Mouse (Mus musculus): Measurements from ENCODE around the gene Eppin. TPM values are rescaled to one million over a fixed set of nuclear protein-coding genes. Genes with fewer than 3 reads are reported as not detected.
"Not testable (repeated sequence)": the region's sequence is repeated elsewhere in the genome, so short reads cannot be mapped to it uniquely, and the experiment has no call there.

The Eppin gene
- not detected in 2 replicates for polyA plus RNA-seq (2014; fragmentation: Nextera tagmentation; extraction: Ambion mirVana)

- no peak for ATAC-seq (ENCODE audit: low FRiP score)
These were observed at the start of gene Eppin for GRCm38 (mm10) chr2:164593494-164593893. Eppin (minus strand) TSS chr2:164593594.

GRCm38 (mm10) chr2:164641881-164642673, 48.7 kb upstream of the Eppin start:
- no peak overlapping the region for H3K9ac ChIP-seq (ENCODE audit: low read depth, low read length)
- 82% methylated on average over 13 of the region's 13 CpGs for WGBS
- H3K27ac ChIP-seq (ENCODE audit: low read depth, low read length), result no peak overlapping the region
- H3K9me3 ChIP-seq (ENCODE audit: control insufficient read depth, low read length), result no peaks in the 10 kb centered on the region
- no peaks in the 10 kb centered on the region for H3K36me3 ChIP-seq (ENCODE audit: control insufficient read depth, insufficient read depth, low read length)
- ATAC-seq (ENCODE audit: low FRiP score), result no peak
- H3K4me1 ChIP-seq (replicated peaks; ENCODE audit: control insufficient read depth, insufficient read depth, low read length), result no peaks in the 10 kb centered on the region
- no peak for DNase-seq (ENCODE audit: low spot score)
- no peak overlapping the region for H3K4me2 ChIP-seq (replicated peaks; ENCODE audit: low read depth, low read length)
- H3K4me3 ChIP-seq (ENCODE audit: low read depth, low read length), result no peak overlapping the region
- H3K27me3 ChIP-seq (ENCODE audit: control insufficient read depth, insufficient read depth, low read length), result no peaks in the 10 kb centered on the region

More at GRCm38 (mm10) chr2:164593494-164593893, at the start of gene Eppin:
- H3K4me3 ChIP-seq (ENCODE audit: low read depth, low read length), result no peak within 1 kb of the TSS
- H3K27ac ChIP-seq (ENCODE audit: low read depth, low read length), result no peak within 1 kb of the TSS
- no peak within 1 kb of the TSS for H3K9ac ChIP-seq (ENCODE audit: low read depth, low read length)
- H3K9me3 ChIP-seq (ENCODE audit: control insufficient read depth, low read length), result no peaks in the 10 kb centered on the region
- no peak within 1 kb of the TSS for H3K4me2 ChIP-seq (replicated peaks; ENCODE audit: low read depth, low read length)
- no peaks in the 10 kb centered on the region for H3K27me3 ChIP-seq (ENCODE audit: control insufficient read depth, insufficient read depth, low read length)
- no peak for DNase-seq (ENCODE audit: low spot score)
- no peaks in the 10 kb centered on the region for H3K4me1 ChIP-seq (replicated peaks; ENCODE audit: control insufficient read depth, insufficient read depth, low read length)
- no peaks in the 10 kb centered on the region for H3K36me3 ChIP-seq (ENCODE audit: control insufficient read depth, insufficient read depth, low read length)
- WGBS, result 84% methylated on average over 4 of the region's 4 CpGs

GRCm38 (mm10) chr2:164641129-164641528, 47.7 kb upstream of the Eppin start:
- Histone ChIP-seq H3K9me3 (ENCODE audit: control insufficient read depth, low read length) (no peaks in the 10 kb centered on the region), H3K4me1 (replicated peaks; ENCODE audit: control insufficient read depth, insufficient read depth, low read length) (no peaks in the 10 kb centered on the region)
- no peak for ATAC-seq (ENCODE audit: low FRiP score)

GRCm38 (mm10) chr2:164638696-164639095, 45.3 kb upstream of the Eppin start, which contains the start of gene Wfdc16:
Wfdc16 (minus strand) TSS chr2:164638796.
- no peaks in the 10 kb centered on the region for H3K27me3 ChIP-seq (ENCODE audit: control insufficient read depth, insufficient read depth, low read length)
- no peaks in the 10 kb centered on the region for H3K4me1 ChIP-seq (replicated peaks; ENCODE audit: control insufficient read depth, insufficient read depth, low read length)
- DNase-seq (ENCODE audit: low spot score), result no peak
- H3K27ac ChIP-seq (ENCODE audit: low read depth, low read length), result no peak within 1 kb of the TSS
- H3K36me3 ChIP-seq (ENCODE audit: control insufficient read depth, insufficient read depth, low read length), result no peaks in the 10 kb centered on the region
- no peak for ATAC-seq (ENCODE audit: low FRiP score)
- H3K9me3 ChIP-seq (ENCODE audit: control insufficient read depth, low read length), result no peaks in the 10 kb centered on the region
- no peak within 1 kb of the TSS for H3K4me2 ChIP-seq (replicated peaks; ENCODE audit: low read depth, low read length)
- H3K9ac ChIP-seq (ENCODE audit: low read depth, low read length), result no peak within 1 kb of the TSS
- no peak within 1 kb of the TSS for H3K4me3 ChIP-seq (ENCODE audit: low read depth, low read length)
- WGBS, result 84% methylated on average over 3 of the region's 3 CpGs

More at GRCm38 (mm10) chr2:164641129-164641528, 47.7 kb upstream of the Eppin start:
- Histone ChIP-seq H3K4me2 (replicated peaks; ENCODE audit: low read depth, low read length) (no peak overlapping the region), H3K36me3 (ENCODE audit: control insufficient read depth, insufficient read depth, low read length) (no peaks in the 10 kb centered on the region), H3K27ac (ENCODE audit: low read depth, low read length) (no peak overlapping the region), H3K9ac (ENCODE audit: low read depth, low read length) (no peak overlapping the region), H3K27me3 (ENCODE audit: control insufficient read depth, insufficient read depth, low read length) (no peaks in the 10 kb centered on the region), H3K4me3 (ENCODE audit: low read depth, low read length) (no peak overlapping the region)
- DNase-seq (ENCODE audit: low spot score), result no peak
- WGBS, result 66% methylated on average over 7 of the region's 7 CpGs

DNA sequence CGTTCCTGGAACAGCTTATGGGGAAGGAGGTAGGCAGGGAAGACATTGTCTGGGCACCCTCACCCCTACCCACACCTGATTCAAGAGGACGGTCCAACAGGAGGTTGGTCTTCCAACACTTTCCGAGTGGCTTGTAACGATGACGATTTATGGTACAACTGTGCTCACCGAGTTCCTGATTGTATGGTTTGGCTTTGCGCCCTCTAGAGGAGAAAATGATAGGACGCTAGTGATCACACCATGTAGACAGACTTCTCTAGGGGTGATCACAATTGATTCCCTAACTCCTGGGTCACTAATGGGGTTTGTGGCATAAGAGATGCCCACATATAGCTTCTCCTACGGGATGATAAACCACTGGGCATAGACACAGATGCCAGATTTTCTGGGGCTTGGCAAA, 41.9 kb upstream of the Eppin start:
- no peak for DNase-seq (ENCODE audit: low spot score)

GRCm38 (mm10) chr2:164621775-164622174, 28.4 kb upstream of the Eppin start:
- no peak overlapping the region for H3K4me2 ChIP-seq (replicated peaks; ENCODE audit: low read depth, low read length)
- no peak for DNase-seq (ENCODE audit: low spot score)
- no peak overlapping the region for H3K27ac ChIP-seq (ENCODE audit: low read depth, low read length)
- H3K27me3 ChIP-seq (ENCODE audit: control insufficient read depth, insufficient read depth, low read length), result no peaks in the 10 kb centered on the region
- no peak for ATAC-seq (ENCODE audit: low FRiP score)
- no peaks in the 10 kb centered on the region for H3K4me1 ChIP-seq (replicated peaks; ENCODE audit: control insufficient read depth, insufficient read depth, low read length)
- H3K9ac ChIP-seq (ENCODE audit: low read depth, low read length), result no peak overlapping the region
- H3K9me3 ChIP-seq (ENCODE audit: control insufficient read depth, low read length), result no peaks in the 10 kb centered on the region
- WGBS, result 82% methylated on average over 4 of the region's 4 CpGs
- no peak overlapping the region for H3K4me3 ChIP-seq (ENCODE audit: low read depth, low read length)
- no peaks in the 10 kb centered on the region for H3K36me3 ChIP-seq (ENCODE audit: control insufficient read depth, insufficient read depth, low read length)

More for the DNA sequence above, 41.9 kb upstream of the Eppin start:
- Histone ChIP-seq H3K4me1 (replicated peaks; ENCODE audit: control insufficient read depth, insufficient read depth, low read length) (no peaks in the 10 kb centered on the region), H3K9me3 (ENCODE audit: control insufficient read depth, low read length) (no peaks in the 10 kb centered on the region), H3K9ac (ENCODE audit: low read depth, low read length) (no peak overlapping the region), H3K4me2 (replicated peaks; ENCODE audit: low read depth, low read length) (no peak overlapping the region), H3K27ac (ENCODE audit: low read depth, low read length) (no peak overlapping the region), H3K27me3 (ENCODE audit: control insufficient read depth, insufficient read depth, low read length) (no peaks in the 10 kb centered on the region), H3K4me3 (ENCODE audit: low read depth, low read length) (no peak overlapping the region), H3K36me3 (ENCODE audit: control insufficient read depth, insufficient read depth, low read length) (no peaks in the 10 kb centered on the region)
- ATAC-seq (ENCODE audit: low FRiP score), result no peak
- WGBS, result 79% methylated on average over 9 of the region's 9 CpGs

DNA sequence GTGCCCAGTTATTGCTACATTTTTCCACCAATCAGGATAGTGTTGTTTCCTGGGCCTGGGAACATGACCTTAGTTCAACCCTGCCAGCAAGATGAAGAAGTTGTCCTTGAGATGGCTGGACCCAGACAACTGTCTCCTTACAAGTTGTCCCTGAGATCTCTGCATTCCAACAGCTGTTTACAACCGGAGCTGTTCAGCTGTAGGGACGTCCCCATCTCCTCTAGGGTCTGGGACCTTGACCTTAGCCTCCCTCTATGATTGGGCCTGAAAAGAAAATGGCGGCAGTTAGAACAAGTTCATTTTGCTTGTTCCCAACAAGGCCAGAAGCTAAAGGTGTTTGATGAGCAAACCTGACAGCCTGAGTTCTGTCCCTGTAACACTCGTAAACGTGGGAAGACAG, 25.7 kb upstream of the Eppin start:
- Histone ChIP-seq H3K36me3 (ENCODE audit: control insufficient read depth, insufficient read depth, low read length) (no peaks in the 10 kb centered on the region), H3K27me3 (ENCODE audit: control insufficient read depth, insufficient read depth, low read length) (no peaks in the 10 kb centered on the region), H3K4me2 (replicated peaks; ENCODE audit: low read depth, low read length) (no peak overlapping the region), H3K4me3 (ENCODE audit: low read depth, low read length) (no peak overlapping the region), H3K9me3 (ENCODE audit: control insufficient read depth, low read length) (no peaks in the 10 kb centered on the region), H3K9ac (ENCODE audit: low read depth, low read length) (no peak overlapping the region), H3K4me1 (replicated peaks; ENCODE audit: control insufficient read depth, insufficient read depth, low read length) (no peaks in the 10 kb centered on the region), H3K27ac (ENCODE audit: low read depth, low read length) (no peak overlapping the region)
- no peak for ATAC-seq (ENCODE audit: low FRiP score)
- WGBS, result 77% methylated on average over 5 of the region's 5 CpGs
- no peak for DNase-seq (ENCODE audit: low spot score)

GRCm38 (mm10) chr2:164615386-164615785, 22.0 kb upstream of the Eppin start:
- Histone ChIP-seq H3K36me3 (ENCODE audit: control insufficient read depth, insufficient read depth, low read length) (no peaks in the 10 kb centered on the region), H3K27me3 (ENCODE audit: control insufficient read depth, insufficient read depth, low read length) (no peaks in the 10 kb centered on the region), H3K9me3 (ENCODE audit: control insufficient read depth, low read length) (no peaks in the 10 kb centered on the region), H3K27ac (ENCODE audit: low read depth, low read length) (no peak overlapping the region), H3K4me3 (ENCODE audit: low read depth, low read length) (no peak overlapping the region), H3K4me1 (replicated peaks; ENCODE audit: control insufficient read depth, insufficient read depth, low read length) (no peaks in the 10 kb centered on the region), H3K4me2 (replicated peaks; ENCODE audit: low read depth, low read length) (no peak overlapping the region), H3K9ac (ENCODE audit: low read depth, low read length) (no peak overlapping the region)
- ATAC-seq (ENCODE audit: low FRiP score) (no peak), DNase-seq (ENCODE audit: low spot score) (no peak)
- WGBS, result 87% methylated on average over 3 of the region's 3 CpGs

DNA sequence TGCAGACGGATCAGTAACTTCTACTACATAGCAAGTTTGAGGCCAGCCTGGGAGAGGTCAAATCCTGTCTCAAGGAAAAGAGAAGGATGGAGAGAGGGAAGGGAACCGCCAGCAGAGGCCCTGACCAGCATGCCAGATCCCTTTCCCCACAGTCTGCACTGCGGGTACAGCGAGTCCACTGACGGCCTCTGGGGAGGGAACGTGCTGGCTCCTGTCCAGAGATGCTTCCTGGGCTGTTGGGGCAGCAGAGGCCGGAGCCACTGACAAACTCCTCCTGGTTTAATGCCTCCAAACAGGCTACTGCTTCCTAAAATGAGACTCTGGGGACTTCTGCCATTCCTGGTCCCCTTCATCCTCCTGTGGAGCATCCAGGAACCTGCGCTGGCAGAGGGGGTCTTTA, 20.1 kb upstream of the Eppin start, which contains the start of the genes Wfdc6b and Wfdc8:
Wfdc6b (plus strand) TSS at position 52 of the 400 bp plus-strand sequence.
Wfdc8 (minus strand) TSS at position 156 of the 400 bp plus-strand sequence.
- not testable (repeated sequence) for H3K27ac ChIP-seq (ENCODE audit: low read depth, low read length); H3K4me2 ChIP-seq (replicated peaks; ENCODE audit: low read depth, low read length); H3K9me3 ChIP-seq (ENCODE audit: control insufficient read depth, low read length); H3K9ac ChIP-seq (ENCODE audit: low read depth, low read length); ATAC-seq (ENCODE audit: low FRiP score); H3K4me3 ChIP-seq (ENCODE audit: low read depth, low read length); H3K27me3 ChIP-seq (ENCODE audit: control insufficient read depth, insufficient read depth, low read length); DNase-seq (ENCODE audit: low spot score); H3K36me3 ChIP-seq (ENCODE audit: control insufficient read depth, insufficient read depth, low read length); H3K4me1 ChIP-seq (replicated peaks; ENCODE audit: control insufficient read depth, insufficient read depth, low read length)
- WGBS, result 74% methylated on average over 8 of the region's 8 CpGs

All from hindbrain, embryonic 11.5 days (tissue).